Mouse (Mus musculus) cortical plate, adult 2 months (tissue): ENCODE results near the gene Rpl35a.

Experiments
- CTCF ChIP-seq: fragments of 200-500 bp; IDR thresholded peaks from 2 replicates; pipeline ENCODE4 v1.5.1; 2011; ENCODE audit warnings: mild to moderate bottlenecking, control low read depth, low read length; ENCODE audit not compliant: insufficient read depth; ENCODE audit errors: extremely low read depth
- POLR2A ChIP-seq: fragments of 200-500 bp; IDR thresholded peaks from 2 replicates; pipeline ENCODE4 v1.6.1; 2011; ENCODE audit warnings: mild to moderate bottlenecking, low read length, control low read depth; ENCODE audit not compliant: insufficient read depth; ENCODE audit errors: extremely low read depth

- TF ChIP-seq POLR2A = no peak
- no peak for TF ChIP-seq CTCF
Observed at GRCm38 (mm10) chr16:33026357-33026756, 29.9 kb upstream of the Rpl35a start.
